Mouse (Mus musculus) adrenal gland, adult 18-20 months (tissue): ENCODE data around the gene Llgl1. TPM values are rescaled to one million over a fixed set of nuclear protein-coding genes. Genes with fewer than 3 reads are reported as not detected.
A peak's percentile ranks its signal among the peaks of the same experiment; 100 is the strongest.

Experiments used
- DNase-seq, 2 experiments: peaks; one replicate each; pipeline ENCODE4 v3.0.0; 2021 to 2022; ENCODE audit warnings: low spot score in 2 of 2
- long read RNA-seq, 2 experiments: library from polyadenylated mRNA; stranded (forward); transcript quantifications; one replicate each; pipeline ENCODE4 v2.0.0; 2021
- total RNA-seq, 2 experiments: library from RNA; stranded (reverse); gene quantifications; 1 replicate in 1 of 2; 2 replicates in 1 of 2; pipeline ENCODE4 v1.2.3; 2021

Llgl1 gene
- 10 to 100 TPM; 19.2 to 22.6 TPM for total RNA-seq
- long read RNA-seq, experiment 1, full-length matches to known transcripts = 14 of 22 reads
- long read RNA-seq, experiment 1, partial matches to known transcripts = 3 of 22 reads
- long read RNA-seq, experiment 1, other reads (novel, unspliced or antisense) = 5 of 22 reads
- long read RNA-seq, experiment 2, full-length matches to known transcripts = 4 of 25 reads
- long read RNA-seq, experiment 2, partial matches to known transcripts = 19 of 25 reads
- long read RNA-seq, experiment 2, other reads (novel, unspliced or antisense) = 2 of 25 reads

GRCm38 (mm10) chr11:60699524-60700075 is at the start of gene Llgl1:
Llgl1 (plus strand) TSS chr11:60699723.
- DNase-seq = peak; percentile 77 to 80

GRCm38 (mm10) chr11:60696165-60696564 is 3.4 kb upstream of the Llgl1 start:
- no peak for DNase-seq

DNA sequence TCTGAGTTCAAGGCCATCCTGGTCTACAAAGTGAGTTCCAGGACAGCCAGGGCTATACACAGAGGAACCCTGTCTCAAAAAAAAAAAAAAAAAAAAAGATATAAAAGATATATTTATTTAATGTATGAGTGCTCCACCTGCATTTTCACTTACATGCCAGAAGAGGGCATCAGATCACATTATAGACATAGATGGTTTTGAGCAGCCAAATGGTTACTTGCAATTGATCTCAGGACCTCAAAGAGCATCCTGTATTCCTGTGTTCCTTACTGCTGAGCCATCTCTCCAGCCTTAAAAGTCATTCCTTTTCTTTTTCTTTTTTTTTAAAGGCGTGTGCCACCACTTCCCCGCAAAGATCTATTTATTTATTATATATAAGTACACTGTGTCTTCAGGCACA is 2.0 kb upstream of the Llgl1 start:
- DNase-seq = no peak

- peak; percentile 57 to 58 for DNase-seq
Measured at GRCm38 (mm10) chr11:60698806-60699523, 558 bp upstream of the Llgl1 start.

- DNase-seq = no peak
Measured at GRCm38 (mm10) chr11:60700320-60701185, 1.0 kb downstream of the Llgl1 start.

DNA sequence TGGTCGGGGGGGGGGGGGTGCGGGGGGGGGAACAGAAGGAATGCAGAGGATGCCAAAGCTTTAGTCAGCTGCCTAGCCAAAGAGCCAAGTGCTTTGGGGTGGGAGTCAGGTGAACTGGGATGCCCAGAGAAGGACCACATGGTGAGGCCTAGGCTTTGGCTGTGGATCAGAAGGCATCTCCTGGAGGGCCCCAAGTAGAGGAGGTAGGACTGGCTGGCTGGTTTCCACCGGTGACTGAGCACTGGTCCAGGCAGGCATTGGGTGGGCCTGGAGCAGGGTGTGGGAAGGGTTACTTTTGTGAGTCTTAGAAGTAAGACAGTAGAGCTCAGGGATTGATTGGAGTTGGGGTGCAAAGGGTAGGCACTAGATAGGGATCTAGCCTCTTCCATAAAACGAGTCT is 2.1 kb downstream of the Llgl1 start:
- no peak for DNase-seq

DNA sequence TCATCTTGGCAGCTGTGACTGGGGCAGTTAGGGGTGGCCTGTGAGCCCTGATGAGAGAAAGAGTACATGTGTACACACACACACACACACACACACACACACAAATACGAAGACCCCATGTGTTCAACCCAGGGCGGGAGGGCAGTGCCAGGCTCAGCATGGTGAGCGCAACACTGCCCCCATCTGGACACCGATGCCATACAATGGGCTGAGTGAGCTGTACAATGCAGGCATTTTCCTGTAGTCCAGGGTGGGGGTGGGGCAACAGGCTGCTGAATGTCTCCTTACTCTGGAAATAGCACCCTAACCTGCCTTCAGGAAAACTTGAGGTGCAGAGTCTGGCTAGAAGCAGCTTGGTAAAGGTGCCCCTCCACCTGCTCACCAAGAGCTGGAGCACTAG is 3.6 kb downstream of the Llgl1 start:
- peak; percentile 53 to 66 for DNase-seq

DNA sequence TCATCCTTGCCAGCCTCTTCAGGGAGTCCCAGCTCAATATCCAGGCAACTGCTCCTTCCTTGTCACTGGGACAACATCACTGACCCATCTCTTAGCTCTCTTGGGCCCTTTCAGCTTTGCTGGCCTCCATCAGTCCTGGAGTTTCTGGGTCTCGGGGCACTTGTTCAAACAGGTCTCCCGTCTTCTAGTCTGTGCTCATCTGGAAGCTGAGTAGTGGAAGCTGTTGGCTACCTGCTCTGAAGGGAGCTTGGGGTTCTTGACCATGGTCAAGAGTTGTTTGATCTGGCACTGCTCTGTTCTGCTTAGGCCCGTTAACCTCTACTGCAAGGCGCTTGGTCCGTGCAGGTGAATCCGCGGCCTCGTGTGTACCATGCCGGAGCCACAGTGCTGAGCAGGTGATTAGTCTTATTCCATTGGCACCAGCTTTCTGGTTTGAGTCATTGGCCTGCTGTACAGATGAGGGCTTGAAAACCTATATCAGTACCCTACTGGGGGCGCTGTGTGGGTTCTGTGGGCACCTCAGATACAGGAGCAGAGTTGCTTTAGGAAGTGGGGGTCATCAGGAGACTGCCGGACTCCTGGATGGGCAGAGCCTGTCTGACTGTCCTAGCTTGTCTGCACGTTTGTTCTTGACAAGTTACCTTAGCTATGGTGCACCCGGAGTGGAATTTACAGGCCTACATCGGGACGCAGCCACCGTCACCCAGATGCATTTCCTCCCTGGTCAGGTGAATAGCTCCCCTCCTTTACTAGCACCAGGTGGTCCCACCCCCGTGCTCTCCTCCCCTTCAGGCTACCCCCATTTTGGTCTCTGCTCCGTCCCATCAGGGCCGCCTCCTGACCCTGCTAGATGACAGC is 4.7 kb downstream of the Llgl1 start:
- DNase-seq = no peak

DNA sequence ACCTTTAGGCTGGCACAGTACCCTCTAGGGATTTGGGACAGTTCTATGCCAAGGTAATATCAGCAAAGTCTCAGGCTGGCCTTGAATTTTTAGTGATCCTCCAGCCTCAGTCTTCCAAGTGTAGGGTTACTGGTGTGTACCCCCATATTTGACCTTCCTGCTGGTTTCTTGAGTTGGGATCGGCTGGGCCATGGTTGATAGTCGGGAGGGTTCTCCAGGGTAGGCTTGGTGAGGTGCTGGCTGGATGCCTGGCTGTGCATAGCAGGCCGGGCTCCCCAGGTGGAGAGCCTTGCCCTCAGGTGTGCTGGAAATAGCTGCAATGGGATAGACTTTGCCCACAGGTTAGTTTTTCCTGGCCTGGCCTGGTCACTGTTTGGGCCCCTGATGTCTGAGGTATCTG is 5.7 kb downstream of the Llgl1 start:
- no peak for DNase-seq

GRCm38 (mm10) chr11:60706076-60706475 is 6.6 kb downstream of the Llgl1 start:
- DNase-seq = no peak

GRCm38 (mm10) chr11:60706696-60707480 is 7.4 kb downstream of the Llgl1 start:
- DNase-seq = peak in 1 of 2 experiments; percentile 18

DNA sequence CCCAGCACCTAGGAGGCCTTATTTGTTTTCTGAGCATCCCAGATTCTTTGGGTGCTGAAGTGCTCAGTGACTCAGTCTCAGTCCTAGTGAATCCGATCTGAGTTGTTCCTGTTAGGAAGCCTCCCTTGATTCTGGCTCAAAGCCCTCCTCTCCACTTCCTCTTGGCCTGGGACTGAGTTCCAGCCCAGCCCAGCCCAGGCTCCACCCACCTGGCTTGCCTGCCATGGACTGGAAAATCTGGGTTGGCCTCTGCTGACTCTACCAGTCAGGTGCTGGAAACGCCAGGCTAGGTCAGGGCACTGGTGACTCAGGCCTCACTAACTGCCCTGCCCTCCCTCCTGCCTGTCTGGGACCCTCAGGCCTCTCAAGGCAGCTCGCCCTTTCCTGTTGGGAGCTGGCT is 8.1 kb downstream of the Llgl1 start:
- DNase-seq = peak; percentile 70 to 71

DNA sequence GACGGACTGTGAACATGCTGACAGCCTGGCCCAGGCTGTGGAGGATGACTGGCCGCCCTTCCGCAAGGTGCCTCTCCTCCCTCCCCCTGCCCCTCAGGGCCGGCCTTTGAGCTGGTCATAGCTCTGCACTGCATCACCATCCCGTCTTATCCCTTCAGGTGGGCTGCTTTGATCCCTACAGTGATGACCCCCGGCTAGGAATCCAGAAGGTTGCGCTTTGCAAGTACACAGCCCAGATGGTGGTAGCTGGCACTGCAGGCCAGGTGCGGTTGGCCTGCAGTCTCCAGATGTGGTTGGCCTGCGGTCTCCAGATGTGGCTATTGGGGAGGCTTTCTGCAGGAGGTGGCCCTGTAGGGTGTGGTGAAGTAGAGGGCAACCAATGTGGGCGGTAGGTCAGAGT is 9.1 kb downstream of the Llgl1 start:
- peak in 1 of 2 experiments; percentile 19 for DNase-seq

GRCm38 (mm10) chr11:60709481-60710465 is 10.2 kb downstream of the Llgl1 start:
- no peak for DNase-seq

GRCm38 (mm10) chr11:60711218-60711617 is 11.7 kb downstream of the Llgl1 start:
- DNase-seq = peak in 1 of 2 experiments; percentile 18

- DNase-seq = peak in 1 of 2 experiments; percentile 18
Measured at GRCm38 (mm10) chr11:60712040-60712439, 12.5 kb downstream of the Llgl1 start.

DNA sequence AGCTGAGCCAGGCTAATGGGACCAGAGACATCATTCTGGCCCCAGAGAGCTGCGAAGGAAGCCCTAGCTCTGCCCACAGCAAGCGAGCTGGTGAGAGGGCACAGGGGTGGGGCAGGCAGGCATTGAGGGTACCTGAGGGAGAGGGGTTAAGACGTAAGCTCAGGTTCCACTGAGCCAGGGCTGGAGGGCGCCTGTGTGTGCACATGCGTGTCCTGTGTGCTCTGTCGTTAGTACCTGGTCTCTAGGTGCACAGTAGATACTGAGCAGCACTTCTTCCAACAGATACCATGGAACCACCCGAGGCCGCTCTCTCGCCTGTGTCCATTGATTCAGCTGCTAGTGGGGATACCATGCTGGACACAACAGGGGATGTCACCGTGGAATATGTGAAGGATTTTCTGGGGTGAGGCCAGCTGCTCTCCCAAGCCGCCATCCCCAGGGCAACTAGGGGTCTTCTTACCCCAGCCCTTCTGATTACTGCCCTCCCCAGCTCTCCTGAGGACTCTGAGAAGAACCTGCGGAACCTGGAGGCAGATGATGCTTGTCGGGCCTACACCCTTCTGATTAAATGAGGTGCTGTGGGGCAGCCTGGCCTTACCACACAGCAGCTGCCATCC is 13.2 kb downstream of the Llgl1 start:
- DNase-seq = no peak

- no peak for DNase-seq
Measured at GRCm38 (mm10) chr11:60715833-60716232, 16.3 kb downstream of the Llgl1 start.
